Mouse (Mus musculus): ENCODE results near the gene Trim8. TPM values are rescaled to one million over a fixed set of nuclear protein-coding genes. Genes with fewer than 3 reads are reported as not detected.

The Trim8 gene
- polyA plus RNA-seq, 1 experiment from 2014 or later = 30.5 TPM

DNA sequence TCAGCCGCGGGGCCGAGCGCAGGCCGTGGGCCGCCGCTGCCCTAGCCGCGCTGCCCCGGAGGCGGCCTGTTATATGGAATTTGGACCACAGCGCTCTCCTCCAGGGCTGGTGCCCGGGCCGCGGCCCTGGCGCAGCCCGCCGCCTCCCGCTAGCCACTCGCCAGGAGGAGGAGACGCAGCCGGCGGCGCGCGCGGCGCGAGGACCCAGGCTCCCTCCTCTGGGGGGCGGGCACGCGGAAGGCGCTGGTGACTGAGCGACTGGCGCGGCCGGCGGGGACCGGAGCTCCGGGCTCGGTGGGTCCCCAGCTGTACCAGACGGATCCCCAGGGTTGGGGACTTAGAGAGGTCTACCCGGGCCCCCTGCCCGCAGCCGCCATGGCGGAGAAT lies 560 bp downstream of the Trim8 start:
- ATAC-seq (replicated peaks; ENCODE audit: low FRiP score, low read depth) (peak; percentile 1; the same call in 1 of the 2 replicates), DNase-seq (ENCODE audit: low spot score) (peak; percentile 74)
- peak overlapping the region; percentile 96 for H3K4me3 ChIP-seq (replicated peaks; ENCODE audit: low read depth, low read length)
- H3K9me3 ChIP-seq (replicated peaks; ENCODE audit: low read length) = no peaks in the 10 kb centered on the region
- H3K4me2 ChIP-seq (ENCODE audit: low read length) = peak overlapping the region; percentile 91
- H3K9ac ChIP-seq (ENCODE audit: low read depth, low read length) = peak overlapping the region; percentile 99
- no peaks in the 10 kb centered on the region for H3K27me3 ChIP-seq (ENCODE audit: insufficient read depth, low read length)
- peak overlapping the region; percentile 100 for H3K27ac ChIP-seq
- peaks cover 23% of the 10 kb centered on the region for H3K4me1 ChIP-seq (replicated peaks; ENCODE audit: insufficient read depth, low read length)
- no peak for TF ChIP-seq CTCF (IDR thresholded peaks at IDR 0.05; ENCODE audit: low read depth)
- under 1% methylated on average over 32 of the region's 46 CpGs for WGBS
- peaks cover 19% of the 10 kb centered on the region; the same call in 1 of the 2 replicates for H3K36me3 ChIP-seq (ENCODE audit: insufficient read depth, low read length)

DNA sequence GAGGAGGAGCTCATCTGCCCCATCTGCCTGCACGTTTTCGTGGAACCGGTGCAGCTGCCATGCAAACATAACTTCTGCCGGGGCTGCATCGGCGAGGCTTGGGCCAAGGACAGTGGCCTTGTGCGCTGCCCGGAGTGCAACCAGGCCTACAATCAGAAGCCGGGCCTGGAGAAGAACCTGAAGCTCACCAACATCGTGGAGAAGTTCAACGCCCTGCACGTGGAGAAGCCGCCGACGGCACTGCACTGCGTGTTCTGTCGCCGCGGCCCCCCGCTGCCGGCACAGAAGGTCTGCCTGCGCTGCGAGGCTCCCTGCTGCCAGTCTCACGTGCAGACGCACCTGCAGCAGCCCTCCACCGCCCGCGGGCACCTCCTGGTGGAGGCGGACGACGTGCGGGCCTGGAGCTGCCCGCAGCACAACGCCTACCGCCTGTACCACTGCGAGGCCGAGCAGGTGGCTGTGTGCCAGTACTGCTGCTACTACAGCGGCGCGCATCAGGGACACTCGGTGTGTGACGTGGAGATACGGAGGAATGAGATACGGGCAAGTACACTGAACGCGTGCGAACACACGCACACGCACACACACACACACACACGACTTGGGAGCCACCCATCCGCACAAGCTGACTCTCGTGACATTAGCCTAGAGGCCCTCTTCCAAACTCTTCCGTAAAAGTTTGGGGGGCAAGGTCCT lies 1.1 kb downstream of the Trim8 start:
- under 1% methylated on average over 52 of the region's 53 CpGs for WGBS
- peak overlapping the region; percentile 99 for H3K9ac ChIP-seq (ENCODE audit: low read depth, low read length)
- peak; percentile 6; the same call in 1 of the 2 replicates for ATAC-seq (replicated peaks; ENCODE audit: low FRiP score, low read depth)
- no peaks in the 10 kb centered on the region for H3K27me3 ChIP-seq (ENCODE audit: insufficient read depth, low read length)
- peaks cover 28% of the 10 kb centered on the region for H3K4me1 ChIP-seq (replicated peaks; ENCODE audit: insufficient read depth, low read length)
- H3K4me3 ChIP-seq (replicated peaks; ENCODE audit: low read depth, low read length) = peak overlapping the region; percentile 96
- TF ChIP-seq CTCF (IDR thresholded peaks at IDR 0.05; ENCODE audit: low read depth) = peak; percentile 70
- peak overlapping the region; percentile 100 for H3K27ac ChIP-seq
- H3K4me2 ChIP-seq (ENCODE audit: low read length) = peak overlapping the region; percentile 91
- peaks cover 24% of the 10 kb centered on the region; the same call in 1 of the 2 replicates for H3K36me3 ChIP-seq (ENCODE audit: insufficient read depth, low read length)
- DNase-seq (ENCODE audit: low spot score) = peak; percentile 78
- no peaks in the 10 kb centered on the region for H3K9me3 ChIP-seq (replicated peaks; ENCODE audit: low read length)

DNA sequence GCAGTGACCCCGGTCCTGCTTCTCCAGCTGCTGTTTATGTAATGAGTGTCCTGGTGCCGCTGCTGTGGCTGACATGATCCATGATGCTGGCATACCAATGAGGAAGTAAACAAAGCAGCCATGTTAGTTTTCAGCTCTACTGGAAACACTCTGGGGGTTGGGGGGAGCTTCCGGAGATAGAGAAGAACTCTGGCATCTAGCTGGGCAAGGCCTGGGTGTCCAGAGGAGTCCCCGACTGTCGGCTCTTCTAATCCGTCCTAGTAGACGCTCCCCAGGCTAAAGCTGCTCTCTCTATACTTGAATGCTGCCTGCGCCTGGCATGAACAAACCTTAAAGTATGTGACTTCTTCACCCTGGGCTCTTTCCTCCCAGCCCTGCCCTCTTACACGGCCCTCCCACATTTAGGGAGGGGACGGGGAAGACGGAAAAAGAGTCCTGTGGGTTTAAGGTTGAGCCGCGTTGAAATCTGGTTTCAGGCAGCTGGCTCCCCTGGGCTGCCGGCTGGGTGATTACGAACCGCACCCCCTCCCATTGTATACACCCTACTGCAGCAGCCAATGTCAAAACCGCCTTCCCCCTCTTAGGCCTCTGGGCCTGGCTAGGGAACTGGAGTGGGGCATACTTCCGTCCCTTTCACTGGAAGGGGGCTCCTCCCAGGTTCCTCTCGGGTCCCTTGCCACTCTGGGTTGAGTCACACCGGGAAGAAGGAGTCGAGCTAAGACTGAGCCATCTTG lies 2.0 kb downstream of the Trim8 start:
- no peak for TF ChIP-seq CTCF (IDR thresholded peaks at IDR 0.05; ENCODE audit: low read depth)
- under 1% methylated on average over 21 of the region's 21 CpGs for WGBS

DNA sequence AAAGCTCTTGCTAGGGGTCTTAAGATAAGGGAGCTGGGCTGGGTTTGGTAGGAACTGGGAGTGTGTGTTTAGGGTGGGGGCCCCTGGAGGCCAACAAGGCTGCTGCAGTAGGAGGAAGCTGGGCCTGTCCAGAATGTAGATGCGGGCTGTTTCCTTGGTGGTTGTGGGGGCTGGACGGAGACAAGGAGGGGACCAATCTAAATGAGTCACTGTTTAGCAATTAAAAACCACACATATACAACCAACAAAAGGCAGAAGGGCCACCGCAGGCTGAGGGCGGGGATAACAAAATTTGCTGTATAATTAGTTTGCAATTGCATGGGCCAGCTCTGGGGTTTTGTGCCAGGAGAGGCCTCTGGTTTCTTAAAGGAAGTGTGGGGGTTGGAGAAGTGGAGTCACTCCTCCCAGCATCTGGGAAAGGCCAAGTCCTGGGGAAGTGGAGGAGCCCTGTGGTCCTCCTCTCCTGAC lies 2.6 kb downstream of the Trim8 start:
- WGBS = 3% methylated on average over 4 of the region's 4 CpGs
- Histone ChIP-seq H3K27ac (peak overlapping the region; percentile 100), H3K27me3 (ENCODE audit: insufficient read depth, low read length) (no peaks in the 10 kb centered on the region), H3K4me2 (ENCODE audit: low read length) (peak overlapping the region; percentile 91), H3K4me3 (replicated peaks; ENCODE audit: low read depth, low read length) (peak overlapping the region; percentile 96), H3K36me3 (ENCODE audit: insufficient read depth, low read length) (peaks cover 24% of the 10 kb centered on the region; the same call in 1 of the 2 replicates), H3K4me1 (replicated peaks; ENCODE audit: insufficient read depth, low read length) (peaks cover 43% of the 10 kb centered on the region), H3K9me3 (replicated peaks; ENCODE audit: low read length) (no peaks in the 10 kb centered on the region), H3K9ac (ENCODE audit: low read depth, low read length) (peak overlapping the region; percentile 99)
- peak; percentile 51 for TF ChIP-seq CTCF (IDR thresholded peaks at IDR 0.05; ENCODE audit: low read depth)
- ATAC-seq (replicated peaks; ENCODE audit: low FRiP score, low read depth) (no peak; the same call in 1 of the 2 replicates), DNase-seq (ENCODE audit: low spot score) (peak; percentile 81)

More for the DNA sequence above, 2.0 kb downstream of the Trim8 start:
- ATAC-seq (replicated peaks; ENCODE audit: low FRiP score, low read depth) = peak; percentile 38
- peak overlapping the region; percentile 91 for H3K4me2 ChIP-seq (ENCODE audit: low read length)
- peak; percentile 91 for DNase-seq (ENCODE audit: low spot score)
- H3K4me3 ChIP-seq (replicated peaks; ENCODE audit: low read depth, low read length) = peak overlapping the region; percentile 96
- peaks cover 24% of the 10 kb centered on the region; the same call in 1 of the 2 replicates for H3K36me3 ChIP-seq (ENCODE audit: insufficient read depth, low read length)
- H3K9me3 ChIP-seq (replicated peaks; ENCODE audit: low read length) = no peaks in the 10 kb centered on the region
- H3K27ac ChIP-seq = peak overlapping the region; percentile 100
- peaks cover 37% of the 10 kb centered on the region for H3K4me1 ChIP-seq (replicated peaks; ENCODE audit: insufficient read depth, low read length)
- peak overlapping the region; percentile 99 for H3K9ac ChIP-seq (ENCODE audit: low read depth, low read length)
- H3K27me3 ChIP-seq (ENCODE audit: insufficient read depth, low read length) = no peaks in the 10 kb centered on the region

DNA sequence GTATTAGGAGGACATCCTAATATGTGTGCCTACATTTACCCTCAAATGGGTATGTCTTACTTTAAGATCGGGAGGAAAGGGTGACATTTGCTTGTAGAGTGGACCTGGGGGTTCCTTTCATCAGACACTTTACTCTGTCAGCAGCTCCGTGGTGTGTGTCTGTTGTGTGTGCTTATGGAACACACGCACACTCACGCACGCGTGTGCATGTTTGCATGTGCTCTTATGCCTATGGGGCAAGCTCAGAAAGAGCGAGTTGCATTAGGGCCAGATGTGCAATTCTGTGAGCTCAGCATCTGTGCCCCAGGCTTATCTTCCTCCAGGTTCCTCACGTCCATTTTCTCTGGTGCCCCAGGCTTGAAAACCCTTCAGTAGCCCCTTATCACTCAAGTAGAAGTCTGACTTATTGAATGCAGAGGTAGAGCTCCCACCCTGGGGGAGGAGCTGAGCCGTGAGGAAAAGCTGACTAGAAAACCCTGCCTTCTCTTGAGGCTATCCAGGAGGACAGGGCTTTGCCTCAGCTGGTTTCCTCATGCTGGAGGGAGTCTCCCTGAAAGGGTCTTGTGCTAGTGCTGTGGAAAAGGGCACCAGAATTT lies 3.4 kb downstream of the Trim8 start:
- peak overlapping the region; percentile 100 for H3K27ac ChIP-seq
- H3K27me3 ChIP-seq (ENCODE audit: insufficient read depth, low read length) = no peaks in the 10 kb centered on the region
- H3K4me2 ChIP-seq (ENCODE audit: low read length) = peak overlapping the region; percentile 91
- H3K9me3 ChIP-seq (replicated peaks; ENCODE audit: low read length) = no peaks in the 10 kb centered on the region
- TF ChIP-seq CTCF (IDR thresholded peaks at IDR 0.05; ENCODE audit: low read depth) = no peak
- ATAC-seq (replicated peaks; ENCODE audit: low FRiP score, low read depth) (no peak), DNase-seq (ENCODE audit: low spot score) (no peak)
- peaks cover 24% of the 10 kb centered on the region; the same call in 1 of the 2 replicates for H3K36me3 ChIP-seq (ENCODE audit: insufficient read depth, low read length)
- peaks cover 51% of the 10 kb centered on the region for H3K4me1 ChIP-seq (replicated peaks; ENCODE audit: insufficient read depth, low read length)
- H3K4me3 ChIP-seq (replicated peaks; ENCODE audit: low read depth, low read length) = peak overlapping the region; percentile 96
- H3K9ac ChIP-seq (ENCODE audit: low read depth, low read length) = peak overlapping the region; percentile 99
- WGBS = 52% methylated on average over 9 of the region's 9 CpGs
